Mouse (Mus musculus): ENCODE data around the gene Cactin.

The Cactin gene

GRCm38 (mm10) chr10:81297845-81298244 lies 23.1 kb upstream of the Cactin start:
- peak; percentile 83 for DNase-seq (ENCODE audit: low read depth, low spot score)

- DNase-seq (ENCODE audit: low read depth, low spot score): peak; percentile 93
These were observed 22.4 kb upstream of the Cactin start for GRCm38 (mm10) chr10:81298369-81299100.

- DNase-seq (ENCODE audit: low read depth, low spot score): peak; percentile 49
These were observed 21.1 kb upstream of the Cactin start for GRCm38 (mm10) chr10:81299585-81300351.

GRCm38 (mm10) chr10:81300352-81300907 lies 20.5 kb upstream of the Cactin start:
- peak; percentile 45 for DNase-seq (ENCODE audit: low read depth, low spot score)

GRCm38 (mm10) chr10:81301321-81301720 lies 19.6 kb upstream of the Cactin start:
- DNase-seq (ENCODE audit: low read depth, low spot score): peak; percentile 88

- DNase-seq (ENCODE audit: low read depth, low spot score): no peak
These were observed 18.6 kb upstream of the Cactin start for GRCm38 (mm10) chr10:81302288-81302687.

- DNase-seq (ENCODE audit: low read depth, low spot score): no peak
These were observed 18.1 kb upstream of the Cactin start for GRCm38 (mm10) chr10:81302781-81303218.

- peak; percentile 19 for DNase-seq (ENCODE audit: low read depth, low spot score)
These were observed 17.6 kb upstream of the Cactin start for GRCm38 (mm10) chr10:81303258-81303657.

GRCm38 (mm10) chr10:81303761-81304160 lies 17.1 kb upstream of the Cactin start:
- DNase-seq (ENCODE audit: low read depth, low spot score): peak; percentile 45

GRCm38 (mm10) chr10:81304597-81305238 lies 16.2 kb upstream of the Cactin start:
- DNase-seq (ENCODE audit: low read depth, low spot score): peak; percentile 71

GRCm38 (mm10) chr10:81305663-81306062 lies 15.2 kb upstream of the Cactin start:
- DNase-seq (ENCODE audit: low read depth, low spot score): no peak

- no peak for DNase-seq (ENCODE audit: low read depth, low spot score)
These were observed 14.7 kb upstream of the Cactin start for GRCm38 (mm10) chr10:81306173-81306668.

GRCm38 (mm10) chr10:81306837-81307682 lies 13.8 kb upstream of the Cactin start:
- DNase-seq (ENCODE audit: low read depth, low spot score): no peak

- no peak for DNase-seq (ENCODE audit: low read depth, low spot score)
These were observed 11.3 kb upstream of the Cactin start for GRCm38 (mm10) chr10:81309571-81309970.

- no peak for DNase-seq (ENCODE audit: low read depth, low spot score)
These were observed 7.3 kb upstream of the Cactin start for GRCm38 (mm10) chr10:81313581-81313980.

- no peak for DNase-seq (ENCODE audit: low read depth, low spot score)
These were observed 6.7 kb upstream of the Cactin start for GRCm38 (mm10) chr10:81314201-81314600.

GRCm38 (mm10) chr10:81315587-81315986 lies 5.3 kb upstream of the Cactin start:
- DNase-seq (ENCODE audit: low read depth, low spot score): no peak

GRCm38 (mm10) chr10:81316338-81317060 lies 4.4 kb upstream of the Cactin start:
- DNase-seq (ENCODE audit: low read depth, low spot score): peak; percentile 46

- DNase-seq (ENCODE audit: low read depth, low spot score): no peak
These were observed 3.6 kb upstream of the Cactin start for GRCm38 (mm10) chr10:81317273-81317672.

All from A20 (cell line).